Mouse (Mus musculus) heart, embryonic 12.5 days (tissue): ENCODE results near the gene Ifna1. TPM values are rescaled to one million over a fixed set of nuclear protein-coding genes. Genes with fewer than 3 reads are reported as not detected.

Source experiments
- ATAC-seq: fragments of 200-750 bp; cut with Nextera tagmentation; 2 replicates; pipeline ENCODE4 v1.8.0; 2017; ENCODE audit warnings: moderate TSS enrichment, moderate library complexity; ENCODE audit not compliant: insufficient number of reproducible peaks, low FRiP score
- H3K27ac ChIP-seq: fragments of 300-500 bp; sonication (generic); 2 replicates; pipeline ENCODE4 v1.5.1; 2016; ENCODE audit warnings: mild to moderate bottlenecking, moderate library complexity; ENCODE audit not compliant: poor library complexity, severe bottlenecking
- H3K27me3 ChIP-seq: fragments of 300-500 bp; sonication (generic); replicated peaks from 2 replicates; pipeline ENCODE4 v1.6.1; 2016; ENCODE audit warnings: mild to moderate bottlenecking, moderate library complexity
- H3K36me3 ChIP-seq: fragments of 300-500 bp; sonication (generic); 2 replicates; pipeline ENCODE4 v1.6.1; 2016; ENCODE audit warnings: mild to moderate bottlenecking, moderate library complexity
- H3K4me1 ChIP-seq: fragments of 300-500 bp; sonication (generic); replicated peaks from 2 replicates; pipeline ENCODE4 v1.6.1; 2016; ENCODE audit warnings: mild to moderate bottlenecking
- H3K4me2 ChIP-seq: fragments of 300-500 bp; sonication (generic); 2 replicates; pipeline ENCODE4 v1.6.1; 2016; ENCODE audit warnings: mild to moderate bottlenecking, moderate library complexity
- H3K4me3 ChIP-seq: fragments of 300-500 bp; sonication (generic); 2 replicates; pipeline ENCODE4 v1.5.1; 2016; ENCODE audit warnings: mild to moderate bottlenecking
- H3K9ac ChIP-seq: fragments of 300-500 bp; sonication (generic); 2 replicates; pipeline ENCODE4 v1.6.1; 2016; ENCODE audit warnings: mild to moderate bottlenecking, moderate library complexity
- H3K9me3 ChIP-seq: fragments of 300-500 bp; sonication (generic); replicated peaks from 2 replicates; pipeline ENCODE4 v1.6.1; 2016; ENCODE audit warnings: mild to moderate bottlenecking, moderate library complexity
- WGBS: fragments of 180-500 bp; shearing (Covaris S2); methylation state at CpG from one replicate; pipeline ENCODE4 v1.1.7; 2016; 5-methylcytosine and 5-hydroxymethylcytosine counted together
- polyA plus RNA-seq: library from polyadenylated mRNA; unstranded; fragments of >200 nt; fragmentation: Nextera tagmentation; extraction: Ambion mirVana; gene quantifications from 2 replicates; pipeline ENCODE4 v1.2.1, GENCODE M21; 2016

The Ifna1 gene
- polyA plus RNA-seq, 1 experiment from 2014 or later: not detected

GRCm38 (mm10) chr4:88875435-88876095, 25.7 kb downstream of the Ifna1 start:
- no peak for ATAC-seq
- WGBS: 32% methylated on average over 3 of the region's 4 CpGs

GRCm38 (mm10) chr4:88876520-88876919, 26.6 kb downstream of the Ifna1 start:
- Histone ChIP-seq H3K4me1 (no peaks in the 10 kb centered on the region), H3K27ac (no peak overlapping the region), H3K4me2 (no peak overlapping the region), H3K4me3 (no peak overlapping the region), H3K9ac (no peak overlapping the region), H3K36me3 (no peaks in the 10 kb centered on the region), H3K9me3 (no peaks in the 10 kb centered on the region), H3K27me3 (no peaks in the 10 kb centered on the region; the same call in 1 of the 2 replicates)
- WGBS: 84% methylated on average over 4 of the region's 4 CpGs
- no peak for ATAC-seq

More at GRCm38 (mm10) chr4:88875435-88876095, 25.7 kb downstream of the Ifna1 start:
- H3K27me3 ChIP-seq: no peaks in the 10 kb centered on the region; the same call in 1 of the 2 replicates
- no peaks in the 10 kb centered on the region for H3K36me3 ChIP-seq
- no peak overlapping the region for H3K4me2 ChIP-seq
- H3K4me1 ChIP-seq: no peaks in the 10 kb centered on the region
- no peak overlapping the region for H3K4me3 ChIP-seq
- no peak overlapping the region for H3K27ac ChIP-seq
- H3K9me3 ChIP-seq: no peaks in the 10 kb centered on the region
- H3K9ac ChIP-seq: no peak overlapping the region

GRCm38 (mm10) chr4:88878246-88878645, 28.4 kb downstream of the Ifna1 start:
- Histone ChIP-seq H3K4me3 (no peak overlapping the region), H3K4me1 (no peaks in the 10 kb centered on the region), H3K27ac (no peak overlapping the region), H3K27me3 (no peaks in the 10 kb centered on the region), H3K36me3 (no peaks in the 10 kb centered on the region), H3K9me3 (no peaks in the 10 kb centered on the region), H3K9ac (no peak overlapping the region), H3K4me2 (peak overlapping the region; percentile 1; the same call in 1 of the 2 replicates)
- WGBS: 31% methylated on average over 10 of the region's 10 CpGs
- no peak for ATAC-seq

- no peaks in the 10 kb centered on the region for H3K9me3 ChIP-seq
- H3K4me1 ChIP-seq: no peaks in the 10 kb centered on the region
- WGBS: 71% methylated on average over 4 of the region's 4 CpGs
- no peak overlapping the region for H3K4me3 ChIP-seq
- H3K27ac ChIP-seq: no peak overlapping the region
- no peak overlapping the region for H3K9ac ChIP-seq
- ATAC-seq: no peak
- H3K4me2 ChIP-seq: no peak overlapping the region
- no peaks in the 10 kb centered on the region for H3K36me3 ChIP-seq
- H3K27me3 ChIP-seq: no peaks in the 10 kb centered on the region
Observed at GRCm38 (mm10) chr4:88878772-88879171, 28.9 kb downstream of the Ifna1 start.

GRCm38 (mm10) chr4:88880101-88880500, 30.2 kb downstream of the Ifna1 start, which contains the start of gene Ifne:
TSS of gene Ifne (minus strand) at chr4:88880201.
- WGBS: 80% methylated on average over 8 of the region's 8 CpGs
- no peaks in the 10 kb centered on the region for H3K9me3 ChIP-seq
- no peak for ATAC-seq

GRCm38 (mm10) chr4:88888236-88888635, 38.3 kb downstream of the Ifna1 start:
- no peak overlapping the region for H3K4me2 ChIP-seq

More at GRCm38 (mm10) chr4:88880101-88880500, 30.2 kb downstream of the Ifna1 start, which contains the start of gene Ifne:
- no peak within 1 kb of the TSS for H3K9ac ChIP-seq
- H3K27me3 ChIP-seq: no peaks in the 10 kb centered on the region
- H3K4me3 ChIP-seq: no peak within 1 kb of the TSS
- H3K27ac ChIP-seq: no peak within 1 kb of the TSS
- H3K4me2 ChIP-seq: no peak within 1 kb of the TSS
- no peaks in the 10 kb centered on the region for H3K36me3 ChIP-seq
- no peaks in the 10 kb centered on the region for H3K4me1 ChIP-seq

GRCm38 (mm10) chr4:88893201-88893754, 43.4 kb downstream of the Ifna1 start:
- H3K9ac ChIP-seq: no peak overlapping the region
- H3K27me3 ChIP-seq: no peaks in the 10 kb centered on the region
- no peaks in the 10 kb centered on the region for H3K36me3 ChIP-seq
- H3K4me2 ChIP-seq: no peak overlapping the region
- H3K4me3 ChIP-seq: no peak overlapping the region
- H3K4me1 ChIP-seq: no peaks in the 10 kb centered on the region
- no peak for ATAC-seq
- no peak overlapping the region for H3K27ac ChIP-seq
- no peaks in the 10 kb centered on the region for H3K9me3 ChIP-seq

More at GRCm38 (mm10) chr4:88888236-88888635, 38.3 kb downstream of the Ifna1 start:
- Histone ChIP-seq H3K36me3 (no peaks in the 10 kb centered on the region), H3K27ac (no peak overlapping the region), H3K4me3 (no peak overlapping the region), H3K27me3 (no peaks in the 10 kb centered on the region), H3K9ac (no peak overlapping the region), H3K9me3 (no peaks in the 10 kb centered on the region), H3K4me1 (no peaks in the 10 kb centered on the region)
- ATAC-seq: no peak

Other genes with a start within 250 kb of the Ifna1 start
- not detected in 2 replicates for gene Ifna12, start 246.7 kb upstream of the Ifna1 start, polyA plus RNA-seq
- not detected in 2 replicates for gene C87499, start 215.7 kb upstream of the Ifna1 start, polyA plus RNA-seq
- not detected in 2 replicates for gene Ifna13, start 205.6 kb upstream of the Ifna1 start, polyA plus RNA-seq
- gene Ifna16, start 173.2 kb upstream of the Ifna1 start, polyA plus RNA-seq: not detected in 2 replicates
- not detected in 2 replicates for gene Ifna2, start 166.2 kb upstream of the Ifna1 start, polyA plus RNA-seq
- gene Ifnab, start 158.7 kb upstream of the Ifna1 start, polyA plus RNA-seq: not detected in 2 replicates
- 0.83 and 1.1 TPM in 2 replicates for gene Gm26566, start 128.3 kb upstream of the Ifna1 start, polyA plus RNA-seq
- gene Klhl9, start 127.6 kb upstream of the Ifna1 start, polyA plus RNA-seq: 108 and 112 TPM in 2 replicates
- gene Gm13271, start 95.2 kb upstream of the Ifna1 start, polyA plus RNA-seq: not detected in 2 replicates
- 0.14 TPM in 1 of 2 replicates, not detected in the other for gene Gm13283, start 90.0 kb upstream of the Ifna1 start, polyA plus RNA-seq
- gene Gm13290, start 76.3 kb upstream of the Ifna1 start, polyA plus RNA-seq: 0.33 and 0.35 TPM in 2 replicates
- gene Gm13289, start 73.2 kb upstream of the Ifna1 start, polyA plus RNA-seq: not detected in 2 replicates
- 0.24 TPM in 1 of 2 replicates, not detected in the other for gene Gm13272, start 70.2 kb upstream of the Ifna1 start, polyA plus RNA-seq
- 0.15 and 0.33 TPM in 2 replicates for gene Ifnz, start 68.0 kb upstream of the Ifna1 start, polyA plus RNA-seq
- not detected in 2 replicates for gene Gm13276, start 64.4 kb upstream of the Ifna1 start, polyA plus RNA-seq
- not detected in 2 replicates for gene Gm13277, start 61.5 kb upstream of the Ifna1 start, polyA plus RNA-seq
- gene Gm13278, start 58.5 kb upstream of the Ifna1 start, polyA plus RNA-seq: not detected in 2 replicates
- not detected in 2 replicates for gene Gm13275, start 55.6 kb upstream of the Ifna1 start, polyA plus RNA-seq
- not detected in 2 replicates for gene Gm13279, start 52.7 kb upstream of the Ifna1 start, polyA plus RNA-seq
- 1.1 TPM in 1 of 2 replicates, not detected in the other for gene Gm13285, start 50.4 kb upstream of the Ifna1 start, polyA plus RNA-seq
- gene Gm13287, start 46.8 kb upstream of the Ifna1 start, polyA plus RNA-seq: 1.2 TPM in 1 of 2 replicates, not detected in the other
- not detected in 2 replicates for gene Gm13288, start 44.6 kb upstream of the Ifna1 start, polyA plus RNA-seq
- not detected in 2 replicates for gene Ifna7, start 33.9 kb upstream of the Ifna1 start, polyA plus RNA-seq
- not detected in 2 replicates for gene Ifna11, start 30.1 kb upstream of the Ifna1 start, polyA plus RNA-seq
- gene Ifna6, start 22.7 kb upstream of the Ifna1 start, polyA plus RNA-seq: not detected in 2 replicates
- not detected in 2 replicates for gene Ifna5, start 14.6 kb upstream of the Ifna1 start, polyA plus RNA-seq
- not detected in 2 replicates for gene Ifna4, start 8.2 kb upstream of the Ifna1 start, polyA plus RNA-seq
- not detected in 2 replicates for gene Ifne, start 30.1 kb downstream of the Ifna1 start, polyA plus RNA-seq